Mouse (Mus musculus) lung, adult 2 months (tissue): Measurements from ENCODE around the gene Fanca.

Source experiments
- CTCF ChIP-seq: fragments of 200-500 bp; IDR thresholded peaks from 2 replicates; pipeline ENCODE4 v1.5.1; 2011; ENCODE audit warnings: mild to moderate bottlenecking, low read length, control low read depth; ENCODE audit not compliant: insufficient read depth
- POLR2A ChIP-seq: fragments of 200-500 bp; IDR thresholded peaks from 2 replicates; pipeline ENCODE4 v1.6.1; 2011; ENCODE audit warnings: low read depth, mild to moderate bottlenecking, control low read depth, low read length, borderline replicate concordance; ENCODE audit errors: extremely low read depth

DNA sequence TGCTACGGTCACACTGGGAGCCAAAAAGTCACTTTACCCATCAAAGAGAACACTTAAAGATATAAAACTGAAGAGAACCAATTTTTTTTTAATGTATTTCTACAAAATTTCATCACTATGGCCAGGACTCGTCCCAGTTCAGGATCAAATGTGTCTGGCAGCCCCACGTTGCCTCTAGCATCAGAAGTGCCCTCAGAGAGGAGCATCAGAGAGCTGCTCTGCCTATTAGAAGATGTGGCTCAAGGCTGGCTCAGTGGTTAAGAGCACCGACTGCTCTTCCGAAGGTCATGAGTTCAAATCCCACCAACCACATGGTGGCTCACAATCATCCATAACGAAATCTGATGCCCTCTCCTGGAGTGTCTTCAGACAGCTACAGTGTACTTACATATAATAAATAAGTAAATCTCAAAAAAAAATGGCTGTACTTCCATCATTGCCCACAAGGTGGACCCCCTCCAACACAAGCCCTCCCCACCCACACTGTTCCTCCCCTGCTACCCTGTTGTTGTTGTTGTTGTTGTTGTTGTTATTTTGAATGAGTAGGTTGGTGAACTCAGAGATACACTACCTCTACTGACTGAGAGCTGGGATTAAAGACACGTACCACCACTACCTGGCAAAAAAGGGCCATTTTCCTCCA is 1.3 kb upstream of the Fanca start:
- TF ChIP-seq CTCF: peak; percentile 56
- no peak for TF ChIP-seq POLR2A
